Mouse (Mus musculus) stomach, embryonic 15.5 days (tissue): ENCODE measurements around the gene Zfp687. TPM values are rescaled to one million over a fixed set of nuclear protein-coding genes. Genes with fewer than 3 reads are reported as not detected.

ENCODE experiments used
- ATAC-seq: fragments of 200-750 bp; cut with Nextera tagmentation; 2 replicates; pipeline ENCODE4 v1.8.0; 2017; ENCODE audit warnings: low read depth, moderate number of reproducible peaks, moderate TSS enrichment; ENCODE audit not compliant: insufficient read depth, low FRiP score
- H3K27ac ChIP-seq: fragments of 300-500 bp; sonication (generic); 2 replicates; pipeline ENCODE4 v1.5.1; 2015; ENCODE audit warnings: mild to moderate bottlenecking, inconsistent platforms
- H3K27me3 ChIP-seq: fragments of 300-500 bp; sonication (generic); replicated peaks from 2 replicates; pipeline ENCODE4 v1.6.1; 2015; ENCODE audit warnings: inconsistent platforms
- H3K36me3 ChIP-seq: fragments of 300-500 bp; sonication (generic); 2 replicates; pipeline ENCODE4 v1.6.1; 2015; ENCODE audit warnings: inconsistent platforms
- H3K4me1 ChIP-seq: fragments of 300-500 bp; sonication (generic); 2 replicates; pipeline ENCODE4 v1.6.1; 2015; ENCODE audit warnings: inconsistent platforms
- H3K4me2 ChIP-seq: fragments of 300-500 bp; sonication (generic); 2 replicates; pipeline ENCODE4 v1.6.1; 2015; ENCODE audit warnings: mild to moderate bottlenecking, inconsistent platforms
- H3K4me3 ChIP-seq: fragments of 300-500 bp; sonication (generic); replicated peaks from 2 replicates; pipeline ENCODE4 v1.5.1; 2015; ENCODE audit warnings: inconsistent platforms
- H3K9ac ChIP-seq: fragments of 300-500 bp; sonication (generic); 2 replicates; pipeline ENCODE4 v1.6.1; 2015; ENCODE audit warnings: inconsistent platforms
- H3K9me3 ChIP-seq: fragments of 300-500 bp; sonication (generic); 2 replicates; pipeline ENCODE4 v1.6.1; 2016; ENCODE audit warnings: inconsistent platforms
- WGBS: fragments of 180-500 bp; shearing (Covaris S2); methylation state at CpG from one replicate; pipeline ENCODE4 v1.1.7; 2015; 5-methylcytosine and 5-hydroxymethylcytosine counted together
- polyA plus RNA-seq: library from polyadenylated mRNA; unstranded; fragments of >200 nt; fragmentation: Nextera tagmentation; extraction: Ambion mirVana; gene quantifications from 2 replicates; pipeline ENCODE4 v1.2.1, GENCODE M21; 2015

Gene Zfp687
- 19.3 and 22.0 TPM in 2 replicates for polyA plus RNA-seq

- H3K4me1 ChIP-seq, result peaks cover 13% of the 10 kb centered on the region
- H3K4me3 ChIP-seq, result peak within 1 kb of the TSS; percentile 86
- peaks cover 18% of the 10 kb centered on the region for H3K36me3 ChIP-seq
- H3K9ac ChIP-seq, result peak within 1 kb of the TSS; percentile 74
- H3K9me3 ChIP-seq, result no peaks in the 10 kb centered on the region
- WGBS, result under 1% methylated on average over 37 of the region's 37 CpGs
- peak; percentile 99 for ATAC-seq
- peak within 1 kb of the TSS; percentile 100 for H3K27ac ChIP-seq
- peak within 1 kb of the TSS; percentile 85 for H3K4me2 ChIP-seq
- H3K27me3 ChIP-seq, result no peaks in the 10 kb centered on the region
These were observed at the start of gene Zfp687 for GRCm38 (mm10) chr3:95015337-95015872. Zfp687 (minus strand) TSS chr3:95015448.

GRCm38 (mm10) chr3:95063741-95064140, 48.5 kb upstream of the Zfp687 start:
- Histone ChIP-seq H3K27ac (no peak overlapping the region), H3K4me1 (no peaks in the 10 kb centered on the region), H3K4me2 (no peak overlapping the region), H3K9ac (no peak overlapping the region), H3K36me3 (peaks cover 75% of the 10 kb centered on the region), H3K4me3 (no peak overlapping the region), H3K27me3 (no peaks in the 10 kb centered on the region), H3K9me3 (no peaks in the 10 kb centered on the region)
- WGBS, result 94% methylated on average over 4 of the region's 4 CpGs
- ATAC-seq, result no peak

GRCm38 (mm10) chr3:95058078-95058477, 42.8 kb upstream of the Zfp687 start:
- 75% methylated on average over 8 of the region's 8 CpGs for WGBS
- Histone ChIP-seq H3K9me3 (no peaks in the 10 kb centered on the region), H3K27ac (no peak overlapping the region), H3K4me2 (no peak overlapping the region), H3K4me1 (peaks cover 11% of the 10 kb centered on the region), H3K27me3 (no peaks in the 10 kb centered on the region), H3K4me3 (no peak overlapping the region), H3K36me3 (peaks cover 35% of the 10 kb centered on the region), H3K9ac (no peak overlapping the region)
- peak; percentile 34; the same call in 1 of the 2 replicates for ATAC-seq

GRCm38 (mm10) chr3:95056275-95056674, 41.0 kb upstream of the Zfp687 start:
- ATAC-seq, result no peak
- no peak overlapping the region for H3K9ac ChIP-seq
- H3K4me1 ChIP-seq, result peaks cover 11% of the 10 kb centered on the region
- no peak overlapping the region for H3K27ac ChIP-seq
- 67% methylated on average over 7 of the region's 7 CpGs for WGBS
- no peaks in the 10 kb centered on the region for H3K27me3 ChIP-seq
- H3K4me3 ChIP-seq, result no peak overlapping the region
- no peak overlapping the region for H3K4me2 ChIP-seq
- H3K36me3 ChIP-seq, result peaks cover 20% of the 10 kb centered on the region
- no peaks in the 10 kb centered on the region for H3K9me3 ChIP-seq

GRCm38 (mm10) chr3:95054481-95055260, 39.4 kb upstream of the Zfp687 start:
- H3K36me3 ChIP-seq, result peaks cover 7% of the 10 kb centered on the region
- ATAC-seq, result peak; percentile 80
- H3K9ac ChIP-seq, result no peak overlapping the region
- H3K27ac ChIP-seq, result peak overlapping the region; percentile 70
- 0 out of 2 replicates have a peak overlapping the region, but pooled peaks have one; percentile 29 for H3K4me2 ChIP-seq
- no peaks in the 10 kb centered on the region for H3K9me3 ChIP-seq
- H3K27me3 ChIP-seq, result no peaks in the 10 kb centered on the region
- 20% methylated on average over 10 of the region's 10 CpGs for WGBS
- H3K4me1 ChIP-seq, result peaks cover 11% of the 10 kb centered on the region
- H3K4me3 ChIP-seq, result no peak overlapping the region

DNA sequence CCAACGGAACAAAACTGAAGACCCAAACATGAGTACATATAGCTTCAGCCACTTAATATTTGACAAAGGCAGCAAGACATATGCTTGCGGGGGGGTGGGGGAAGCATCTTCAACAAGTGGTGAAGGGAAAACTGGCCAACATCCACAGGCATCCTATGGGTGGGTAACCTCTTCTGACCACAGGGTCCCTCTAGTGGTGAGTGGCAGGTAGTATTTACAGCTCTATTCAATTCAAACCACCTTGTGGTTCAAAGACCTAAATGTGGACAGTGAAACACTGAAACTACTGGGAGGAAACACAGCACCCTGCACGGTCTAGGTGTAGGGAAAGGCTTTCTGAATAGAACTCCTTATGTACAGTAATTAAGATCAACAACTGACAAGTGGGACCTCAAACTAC, 38.5 kb upstream of the Zfp687 start:
- no peak for ATAC-seq
- H3K9me3 ChIP-seq, result no peaks in the 10 kb centered on the region
- 34% methylated on average over 3 of the region's 3 CpGs for WGBS

DNA sequence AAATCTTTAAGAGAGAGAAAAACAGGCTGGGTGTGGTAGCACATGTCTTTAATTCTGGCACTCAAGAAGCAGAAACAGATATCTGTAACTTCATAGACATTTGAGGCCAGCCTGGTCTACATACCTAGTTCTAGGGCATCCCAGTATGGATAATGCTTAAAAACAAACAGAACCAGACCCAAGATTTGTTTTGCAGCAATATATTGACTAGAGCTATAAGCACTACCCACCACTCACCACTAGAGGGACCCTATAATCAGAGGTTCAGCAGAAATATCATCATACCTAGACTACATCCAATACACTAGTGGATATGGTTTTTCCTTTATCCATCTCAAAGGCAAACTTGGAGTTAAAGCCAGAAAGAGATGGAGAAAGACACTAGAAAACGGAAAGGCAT, 37.7 kb upstream of the Zfp687 start:
- Histone ChIP-seq H3K9ac (no peak overlapping the region), H3K27me3 (no peaks in the 10 kb centered on the region), H3K9me3 (no peaks in the 10 kb centered on the region), H3K4me1 (peaks cover 11% of the 10 kb centered on the region), H3K27ac (no peak overlapping the region), H3K4me2 (no peak overlapping the region), H3K36me3 (peaks cover 1% of the 10 kb centered on the region; the same call in 1 of the 2 replicates), H3K4me3 (no peak overlapping the region)
- ATAC-seq, result no peak
- 48% methylated on average over 1 of the region's 1 CpGs for WGBS

More for the DNA sequence above, 38.5 kb upstream of the Zfp687 start:
- Histone ChIP-seq H3K27me3 (no peaks in the 10 kb centered on the region), H3K9ac (no peak overlapping the region), H3K4me3 (no peak overlapping the region), H3K4me2 (no peak overlapping the region), H3K36me3 (peaks cover 4% of the 10 kb centered on the region; the same call in 1 of the 2 replicates), H3K27ac (no peak overlapping the region), H3K4me1 (peaks cover 11% of the 10 kb centered on the region)

GRCm38 (mm10) chr3:95047914-95048313, 32.7 kb upstream of the Zfp687 start:
- Histone ChIP-seq H3K9me3 (no peaks in the 10 kb centered on the region), H3K4me3 (no peak overlapping the region), H3K4me2 (no peak overlapping the region), H3K36me3 (no peaks in the 10 kb centered on the region), H3K27me3 (no peaks in the 10 kb centered on the region), H3K9ac (no peak overlapping the region), H3K27ac (no peak overlapping the region), H3K4me1 (no peaks in the 10 kb centered on the region)
- WGBS, result 60% methylated on average over 3 of the region's 3 CpGs
- ATAC-seq, result no peak

DNA sequence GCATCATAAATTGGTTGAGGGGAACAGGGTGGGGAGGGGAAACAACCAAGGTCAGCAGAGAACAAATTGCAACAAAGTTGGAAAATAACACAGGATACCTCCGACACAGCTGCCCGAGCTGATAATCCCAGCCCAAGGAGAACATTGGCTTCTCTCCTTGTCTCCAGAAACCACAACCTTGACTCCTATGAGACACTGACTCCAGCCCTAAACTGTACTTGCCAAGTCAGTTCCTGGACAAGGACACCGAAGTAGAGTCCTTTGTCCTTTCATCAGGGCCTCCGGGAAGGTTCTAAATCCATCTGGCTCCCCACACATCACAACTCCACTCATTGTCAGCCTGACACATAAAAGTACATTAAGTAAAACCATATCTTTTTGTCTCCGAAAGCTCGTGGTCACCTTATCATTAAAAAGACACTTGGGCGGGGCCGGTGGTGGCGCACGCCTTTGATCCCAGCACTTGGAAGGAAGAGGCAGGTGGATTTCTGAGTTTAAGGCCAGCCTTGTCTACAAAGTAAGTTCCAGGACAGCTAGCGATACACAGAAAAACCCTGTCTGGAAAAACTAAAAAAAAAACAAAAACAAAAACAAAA, 31.3 kb upstream of the Zfp687 start:
- Histone ChIP-seq H3K27me3 (no peaks in the 10 kb centered on the region), H3K4me2 (no peak overlapping the region), H3K4me3 (no peak overlapping the region), H3K4me1 (no peaks in the 10 kb centered on the region), H3K27ac (no peak overlapping the region), H3K9me3 (no peaks in the 10 kb centered on the region), H3K36me3 (no peaks in the 10 kb centered on the region), H3K9ac (no peak overlapping the region)
- WGBS, result 76% methylated on average over 11 of the region's 11 CpGs
- no peak for ATAC-seq

- Histone ChIP-seq H3K4me1 (peaks cover 4% of the 10 kb centered on the region; the same call in 1 of the 2 replicates), H3K27ac (no peak overlapping the region), H3K9ac (no peak overlapping the region), H3K36me3 (0 out of 2 replicates have a peak, but pooled peaks cover 1% of the 10 kb centered on the region), H3K4me3 (no peak overlapping the region), H3K27me3 (no peaks in the 10 kb centered on the region), H3K4me2 (no peak overlapping the region), H3K9me3 (no peaks in the 10 kb centered on the region)
- WGBS, result 66% methylated on average over 6 of the region's 6 CpGs
- no peak for ATAC-seq
These were observed 28.0 kb upstream of the Zfp687 start for GRCm38 (mm10) chr3:95043251-95043650.

DNA sequence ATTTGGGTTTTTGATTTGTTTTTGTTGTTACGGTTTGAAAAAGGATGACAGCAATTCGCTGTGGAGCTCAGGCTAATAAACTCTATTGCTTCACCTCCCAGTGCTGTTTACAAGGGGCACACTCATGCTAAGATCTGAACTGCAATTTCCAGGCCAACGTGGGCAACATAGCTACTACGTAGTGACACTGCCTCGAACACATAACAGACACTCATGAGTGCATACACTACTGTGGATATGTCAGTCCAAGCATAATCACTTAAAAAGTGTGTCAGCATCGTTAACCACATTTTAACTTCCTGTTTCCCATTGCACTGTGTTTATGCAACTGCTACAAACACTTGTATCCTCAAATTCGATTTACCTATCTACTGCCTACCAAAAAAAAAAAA, 27.6 kb upstream of the Zfp687 start:
- peak; percentile 23; the same call in 1 of the 2 replicates for ATAC-seq
- peak overlapping the region; percentile 45 for H3K4me2 ChIP-seq
- no peaks in the 10 kb centered on the region for H3K27me3 ChIP-seq
- peak overlapping the region; percentile 58; the same call in 1 of the 2 replicates for H3K27ac ChIP-seq
- H3K4me1 ChIP-seq, result peaks cover 4% of the 10 kb centered on the region; the same call in 1 of the 2 replicates
- 0 out of 2 replicates have a peak, but pooled peaks cover 5% of the 10 kb centered on the region for H3K36me3 ChIP-seq
- H3K4me3 ChIP-seq, result peak overlapping the region; percentile 94
- 16% methylated on average over 7 of the region's 7 CpGs for WGBS
- no peak overlapping the region for H3K9ac ChIP-seq
- H3K9me3 ChIP-seq, result no peaks in the 10 kb centered on the region
